Mouse (Mus musculus): ENCODE data around the gene Cyb561d2. TPM values are rescaled to one million over a fixed set of nuclear protein-coding genes. Genes with fewer than 3 reads are reported as not detected.
A peak's percentile ranks its signal among the peaks of the same experiment; 100 is the strongest.

Gene Cyb561d2
- polyA plus RNA-seq, 1 experiment: 18.8 TPM

DNA sequence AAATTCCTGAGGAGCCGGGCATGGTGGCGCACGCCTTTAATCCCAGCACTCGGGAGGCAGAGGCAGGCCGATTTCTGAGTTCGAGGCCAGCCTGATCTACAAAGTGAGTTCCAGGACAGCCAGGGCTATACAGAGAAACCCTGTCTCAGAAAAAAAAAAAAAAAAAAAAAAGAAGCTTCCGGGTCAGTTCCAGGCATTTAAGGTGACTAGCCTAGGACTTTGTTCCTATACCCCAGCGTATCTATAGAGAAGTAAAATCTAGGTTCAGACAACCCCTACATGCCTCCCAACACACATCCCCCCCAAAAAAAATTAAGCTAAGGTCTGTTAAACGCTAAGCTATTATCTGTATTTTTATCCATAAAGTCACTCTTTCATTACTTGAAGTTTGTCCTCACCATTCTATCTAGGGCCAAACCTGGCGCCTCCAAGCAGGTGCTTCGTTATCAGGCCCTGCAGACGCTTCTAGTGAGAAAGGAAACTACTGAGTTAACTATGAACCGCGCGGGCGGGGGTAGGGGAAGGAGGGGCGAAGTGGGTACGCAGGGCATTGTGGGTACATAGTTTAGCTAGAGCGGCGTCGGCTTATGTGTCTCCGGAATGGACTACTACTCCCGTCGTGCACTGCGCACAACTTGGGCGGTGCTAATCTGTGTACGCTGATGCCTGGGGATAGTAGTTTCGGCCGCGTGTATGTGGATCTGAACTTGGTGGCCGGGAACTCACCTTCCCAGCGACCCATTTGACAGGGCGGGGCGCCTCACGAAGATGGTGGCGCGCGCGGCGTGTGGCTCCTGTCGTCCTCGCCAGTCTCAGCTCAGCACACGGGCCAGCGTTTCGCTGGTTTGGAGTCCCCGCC is 45.2 kb upstream of the Cyb561d2 start, which contains the start of gene Ifrd2:
Gene Ifrd2 (plus strand): TSS at position 669 of the 859 bp plus-strand sequence.
- Histone ChIP-seq H3ac (ENCODE audit: control insufficient read depth, insufficient read length) (peak within 1 kb of the TSS; percentile 48), H3K36me3 (ENCODE audit: control insufficient read depth, insufficient read depth) (no peaks in the 10 kb centered on the region), H3K4me2 (ENCODE audit: low read depth) (peak within 1 kb of the TSS; percentile 88), H3K79me2 (ENCODE audit: control insufficient read depth, insufficient read depth) (peaks cover 14% of the 10 kb centered on the region), H3K4me3 (peak within 1 kb of the TSS; percentile 53), H3K27me3 (ENCODE audit: control insufficient read depth, insufficient read depth, insufficient read length) (no peaks in the 10 kb centered on the region)
- TF ChIP-seq POLR2A (IDR thresholded peaks at IDR 0.05; ENCODE audit: insufficient read length, low read depth) (peak; percentile 75), MAX (IDR thresholded peaks at IDR 0.05; ENCODE audit: low read depth) (no peak), TCF12 (IDR thresholded peaks at IDR 0.05; ENCODE audit: insufficient read depth, poor library complexity, severe bottlenecking) (no peak), POLR2AphosphoS2 (IDR thresholded peaks at IDR 0.05; ENCODE audit: insufficient read length, low read depth) (peak; percentile 88), E2F4 (IDR thresholded peaks at IDR 0.05; ENCODE audit: insufficient read depth) (peak; percentile 10)

DNA sequence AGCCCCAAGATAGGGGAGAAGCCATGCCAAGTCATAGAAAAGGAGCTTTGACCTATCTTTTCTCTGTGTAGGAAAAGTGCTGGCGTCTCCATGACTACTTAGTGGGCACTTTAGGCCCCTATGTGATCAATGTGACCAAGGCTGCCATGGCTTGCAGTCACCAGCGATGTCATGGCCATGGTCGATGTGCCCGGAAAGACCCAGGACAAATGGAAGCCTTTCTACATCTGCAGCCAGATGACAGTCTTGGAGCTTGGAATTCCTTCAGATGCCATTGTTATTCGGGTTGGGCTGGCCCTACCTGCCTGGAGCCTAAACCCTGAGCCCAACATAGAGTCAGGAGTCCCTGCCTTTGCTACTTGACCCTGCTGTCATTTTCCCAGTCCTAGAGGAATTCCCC is 44.5 kb upstream of the Cyb561d2 start:
- peak overlapping the region; percentile 12 for H3K4me2 ChIP-seq (ENCODE audit: low read depth)
- no peaks in the 10 kb centered on the region for H3K27me3 ChIP-seq (ENCODE audit: control insufficient read depth, insufficient read depth, insufficient read length)
- no peaks in the 10 kb centered on the region for H3K36me3 ChIP-seq (ENCODE audit: control insufficient read depth, insufficient read depth)
- H3K4me3 ChIP-seq: peak overlapping the region; percentile 53
- H3ac ChIP-seq (ENCODE audit: control insufficient read depth, insufficient read length): no peak overlapping the region
- H3K79me2 ChIP-seq (ENCODE audit: control insufficient read depth, insufficient read depth): peaks cover 15% of the 10 kb centered on the region
- TF ChIP-seq TCF3 (IDR thresholded peaks at IDR 0.05; ENCODE audit: insufficient read length, low read depth): no peak
- no peak for TF ChIP-seq MAX (IDR thresholded peaks at IDR 0.05; ENCODE audit: low read depth)
- no peak for TF ChIP-seq SRF (IDR thresholded peaks at IDR 0.05; ENCODE audit: control insufficient read depth, insufficient read length, low read depth)
- no peak for TF ChIP-seq REST (IDR thresholded peaks at IDR 0.05; ENCODE audit: insufficient read depth, insufficient read length)
- no peak for TF ChIP-seq E2F4 (IDR thresholded peaks at IDR 0.05; ENCODE audit: insufficient read depth)
- TF ChIP-seq POLR2A (IDR thresholded peaks at IDR 0.05; ENCODE audit: insufficient read length, low read depth): no peak
- no peak for TF ChIP-seq USF1 (IDR thresholded peaks at IDR 0.05; ENCODE audit: low read depth)
- no peak for TF ChIP-seq MYOG (IDR thresholded peaks at IDR 0.05; ENCODE audit: control insufficient read depth in 1 of 3, insufficient read depth in 1 of 3, insufficient read length in 2 of 3, low read depth in 2 of 3)
- TF ChIP-seq POLR2AphosphoS2 (IDR thresholded peaks at IDR 0.05; ENCODE audit: insufficient read length, low read depth): no peak
- no peak for TF ChIP-seq MYOD1 (IDR thresholded peaks at IDR 0.05; ENCODE audit: control insufficient read depth in 1 of 3, insufficient read length in 2 of 3, low read depth in 2 of 3)
- TF ChIP-seq TCF12 (IDR thresholded peaks at IDR 0.05; ENCODE audit: insufficient read depth, poor library complexity, severe bottlenecking): no peak
- TF ChIP-seq CEBPB (IDR thresholded peaks at IDR 0.05; ENCODE audit: insufficient read depth, poor library complexity, severe bottlenecking): no peak

DNA sequence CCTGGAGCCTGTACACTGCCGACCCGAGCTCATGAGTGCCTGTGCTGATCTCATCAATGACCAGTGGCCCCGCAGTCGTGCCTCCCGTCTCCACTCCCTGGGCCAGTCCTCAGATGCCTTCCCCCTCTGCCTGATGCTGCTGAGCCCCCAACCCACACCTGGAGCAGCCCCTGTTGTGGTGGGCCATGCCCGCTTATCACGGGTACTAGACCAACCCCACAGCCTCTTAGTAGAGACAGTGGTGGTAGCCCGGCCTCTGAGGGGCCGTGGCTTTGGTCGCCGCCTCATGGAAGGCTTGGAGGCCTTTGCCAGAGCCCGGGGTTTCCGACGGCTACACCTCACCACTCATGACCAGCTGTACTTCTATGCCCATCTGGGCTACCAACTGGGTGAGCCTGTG is 41.2 kb upstream of the Cyb561d2 start:
- Histone ChIP-seq H3K27me3 (ENCODE audit: control insufficient read depth, insufficient read depth, insufficient read length) (no peaks in the 10 kb centered on the region), H3K36me3 (ENCODE audit: control insufficient read depth, insufficient read depth) (no peaks in the 10 kb centered on the region), H3K4me3 (no peak overlapping the region), H3K79me2 (ENCODE audit: control insufficient read depth, insufficient read depth) (peaks cover 10% of the 10 kb centered on the region), H3ac (ENCODE audit: control insufficient read depth, insufficient read length) (no peak overlapping the region), H3K4me2 (ENCODE audit: low read depth) (no peak overlapping the region)
- TF ChIP-seq E2F4 (IDR thresholded peaks at IDR 0.05; ENCODE audit: insufficient read depth) (no peak), POLR2AphosphoS2 (IDR thresholded peaks at IDR 0.05; ENCODE audit: insufficient read length, low read depth) (peak; percentile 24)

DNA sequence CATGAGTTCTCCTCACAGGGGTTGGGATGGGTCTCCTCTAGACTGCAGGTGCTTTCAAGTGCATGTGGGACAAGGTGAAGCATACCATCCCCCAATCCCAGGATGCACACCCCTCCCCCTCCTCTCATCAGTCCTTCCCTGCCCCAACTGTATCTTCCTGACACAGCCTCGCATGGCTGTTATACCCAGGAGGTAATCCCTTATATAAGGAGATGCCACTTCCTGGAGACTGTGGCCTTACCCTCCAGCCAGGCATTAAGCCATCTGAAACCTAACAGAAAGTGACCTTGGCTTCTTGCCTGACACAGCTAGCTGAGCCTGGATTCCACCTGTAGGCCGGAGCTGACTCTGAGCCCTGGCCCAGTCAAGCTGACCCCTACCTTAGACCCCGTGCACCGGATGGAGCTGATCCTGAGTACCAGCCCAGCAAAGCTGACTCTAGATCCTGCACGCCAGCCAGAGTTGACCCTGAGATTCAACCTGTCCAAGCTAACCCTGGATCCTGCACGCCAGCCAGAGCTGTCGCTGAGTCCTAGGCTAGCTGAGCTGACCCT is 40.6 kb upstream of the Cyb561d2 start:
- Histone ChIP-seq H3K79me2 (ENCODE audit: control insufficient read depth, insufficient read depth) (peaks cover 5% of the 10 kb centered on the region), H3ac (ENCODE audit: control insufficient read depth, insufficient read length) (no peak overlapping the region), H3K27me3 (ENCODE audit: control insufficient read depth, insufficient read depth, insufficient read length) (no peaks in the 10 kb centered on the region), H3K4me3 (no peak overlapping the region), H3K36me3 (ENCODE audit: control insufficient read depth, insufficient read depth) (no peaks in the 10 kb centered on the region), H3K4me2 (ENCODE audit: low read depth) (no peak overlapping the region)
- TF ChIP-seq SRF (IDR thresholded peaks at IDR 0.05; ENCODE audit: control insufficient read depth, insufficient read length, low read depth): no peak

DNA sequence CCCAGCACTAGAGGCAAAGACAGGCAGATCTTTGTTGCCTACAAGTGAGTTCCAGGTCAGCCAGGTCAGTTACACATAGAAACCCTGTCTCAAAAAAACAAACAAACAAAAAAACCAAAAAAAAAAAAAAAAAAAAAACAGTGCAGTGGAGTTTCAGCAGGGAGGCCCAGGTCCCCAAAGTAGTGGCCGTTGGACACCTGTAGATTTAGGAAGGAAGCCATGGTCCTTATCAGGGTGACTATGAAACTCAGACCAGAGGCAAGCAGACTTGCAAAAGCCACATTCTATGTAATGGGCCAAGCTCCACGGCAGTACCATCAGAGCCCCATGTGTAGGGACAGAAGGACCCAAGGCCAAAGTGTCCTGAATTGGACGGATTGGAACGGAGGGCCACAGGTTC is 39.6 kb upstream of the Cyb561d2 start:
- Histone ChIP-seq H3K36me3 (ENCODE audit: control insufficient read depth, insufficient read depth) (no peaks in the 10 kb centered on the region), H3K4me3 (peak overlapping the region; percentile 79), H3K79me2 (ENCODE audit: control insufficient read depth, insufficient read depth) (peaks cover 5% of the 10 kb centered on the region), H3ac (ENCODE audit: control insufficient read depth, insufficient read length) (no peak overlapping the region), H3K4me2 (ENCODE audit: low read depth) (peak overlapping the region; percentile 90), H3K27me3 (ENCODE audit: control insufficient read depth, insufficient read depth, insufficient read length) (no peaks in the 10 kb centered on the region)
- TF ChIP-seq TCF12 (IDR thresholded peaks at IDR 0.05; ENCODE audit: insufficient read depth, poor library complexity, severe bottlenecking) (no peak), POLR2A (IDR thresholded peaks at IDR 0.05; ENCODE audit: insufficient read length, low read depth) (no peak), MAX (IDR thresholded peaks at IDR 0.05; ENCODE audit: low read depth) (no peak), TCF3 (IDR thresholded peaks at IDR 0.05; ENCODE audit: insufficient read length, low read depth) (no peak), E2F4 (IDR thresholded peaks at IDR 0.05; ENCODE audit: insufficient read depth) (no peak), POLR2AphosphoS2 (IDR thresholded peaks at IDR 0.05; ENCODE audit: insufficient read length, low read depth) (no peak), CEBPB (IDR thresholded peaks at IDR 0.05; ENCODE audit: insufficient read depth, poor library complexity, severe bottlenecking) (no peak)
